Mouse (Mus musculus) embryonic facial prominence, embryonic 14.5 days (tissue): Measurements from ENCODE around the gene Hnrnpu. TPM values are rescaled to one million over a fixed set of nuclear protein-coding genes. Genes with fewer than 3 reads are reported as not detected.
"Not testable (repeated sequence)": the region's sequence is repeated elsewhere in the genome, so short reads cannot be mapped to it uniquely, and the experiment has no call there.

Experiments
- ATAC-seq: fragments of 200-750 bp; cut with Nextera tagmentation; 2 replicates; pipeline ENCODE4 v1.8.0; 2017; ENCODE audit warnings: low read depth, moderate number of reproducible peaks, moderate TSS enrichment
- DNase-seq: peaks from one replicate; pipeline ENCODE4 v3.0.0-alpha.2; 2015; ENCODE audit warnings: low spot score
- H3K27ac ChIP-seq: fragments of 300-500 bp; sonication (generic); replicated peaks from 2 replicates; pipeline ENCODE4 v1.5.1; 2014; ENCODE audit warnings: low read depth, mild to moderate bottlenecking, low read length, moderate library complexity
- H3K27me3 ChIP-seq: fragments of 300-500 bp; sonication (generic); replicated peaks from 2 replicates; pipeline ENCODE4 v1.6.1; 2014; ENCODE audit warnings: low read length; ENCODE audit not compliant: control insufficient read depth, insufficient read depth
- H3K36me3 ChIP-seq: fragments of 300-500 bp; sonication (generic); 2 replicates; pipeline ENCODE4 v1.6.1; 2014; ENCODE audit warnings: low read length, mixed read lengths; ENCODE audit not compliant: control insufficient read depth, insufficient read depth
- H3K4me1 ChIP-seq: fragments of 300-500 bp; sonication (generic); 2 replicates; pipeline ENCODE4 v1.6.1; 2014; ENCODE audit warnings: antibody characterized with exemption, low read length; ENCODE audit not compliant: control insufficient read depth, insufficient read depth
- H3K4me2 ChIP-seq: fragments of 300-500 bp; sonication (generic); 2 replicates; pipeline ENCODE4 v1.6.1; 2014; ENCODE audit warnings: low read depth, mild to moderate bottlenecking, low read length, moderate library complexity, mixed read lengths
- H3K4me3 ChIP-seq: fragments of 300-500 bp; sonication (generic); 2 replicates; pipeline ENCODE4 v1.5.1; 2014; ENCODE audit warnings: low read depth, mild to moderate bottlenecking, low read length
- H3K9ac ChIP-seq: fragments of 300-500 bp; sonication (generic); 2 replicates; pipeline ENCODE4 v1.6.1; 2014; ENCODE audit warnings: low read depth, mild to moderate bottlenecking, low read length, moderate library complexity, mixed read lengths
- H3K9me3 ChIP-seq: fragments of 300-500 bp; sonication (generic); 2 replicates; pipeline ENCODE4 v1.6.1; 2016; ENCODE audit warnings: low read length; ENCODE audit not compliant: control insufficient read depth
- WGBS: fragments of 180-500 bp; shearing (Covaris S2); extraction: QIAGEN DNeasy Blood & Tissue Kit; methylation state at CpG from one replicate; pipeline ENCODE4 v1.1.7; 2014; 5-methylcytosine and 5-hydroxymethylcytosine counted together
- polyA plus RNA-seq: library from polyadenylated mRNA; unstranded; fragments of >200 nt; fragmentation: Nextera tagmentation; extraction: Ambion mirVana; gene quantifications from 2 replicates; pipeline ENCODE4 v1.2.1, GENCODE M21; 2014

Hnrnpu gene
- polyA plus RNA-seq, 1 experiment from 2014 or later, result 366 TPM

- no peak for ATAC-seq
- no peak overlapping the region for H3K4me2 ChIP-seq
- WGBS, result 94% methylated on average over 1 of the region's 1 CpGs
- H3K36me3 ChIP-seq, result no peaks in the 10 kb centered on the region
- H3K9ac ChIP-seq, result no peak overlapping the region
- H3K27me3 ChIP-seq, result no peaks in the 10 kb centered on the region
- H3K27ac ChIP-seq, result no peak overlapping the region
- no peaks in the 10 kb centered on the region for H3K9me3 ChIP-seq
- H3K4me3 ChIP-seq, result no peak overlapping the region
- H3K4me1 ChIP-seq, result peaks cover 9% of the 10 kb centered on the region; the same call in 1 of the 2 replicates
- DNase-seq, result no peak
Observed at GRCm38 (mm10) chr1:178313039-178313597, 24.5 kb downstream of the Hnrnpu start.

GRCm38 (mm10) chr1:178310128-178310527, 27.5 kb downstream of the Hnrnpu start:
- WGBS, result 55% methylated on average over 1 of the region's 1 CpGs
- Histone ChIP-seq H3K27ac (no peak overlapping the region), H3K36me3 (no peaks in the 10 kb centered on the region), H3K4me2 (no peak overlapping the region), H3K9me3 (no peaks in the 10 kb centered on the region), H3K4me3 (no peak overlapping the region), H3K27me3 (no peaks in the 10 kb centered on the region), H3K9ac (no peak overlapping the region), H3K4me1 (no peaks in the 10 kb centered on the region)
- no peak for ATAC-seq
- DNase-seq, result no peak

DNA sequence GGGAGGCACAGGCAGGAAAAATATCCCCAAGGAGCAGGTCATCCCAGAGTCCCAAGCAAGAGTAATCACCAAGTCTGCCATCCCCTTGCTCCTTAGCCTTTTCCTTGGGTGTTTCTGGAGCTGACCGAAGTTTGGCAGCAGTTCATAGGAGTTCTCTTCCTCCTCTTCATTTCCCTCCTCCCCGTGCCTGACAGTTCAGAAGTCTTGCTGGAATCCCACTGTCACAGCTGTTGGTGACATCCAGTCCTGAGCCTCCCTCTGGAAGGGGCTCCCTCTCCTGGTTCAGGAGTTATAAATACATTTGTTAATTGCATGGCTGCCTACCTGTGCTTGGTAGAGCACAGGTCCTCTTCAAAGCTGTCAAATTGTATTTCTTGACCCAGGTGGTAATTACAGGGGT, 28.1 kb downstream of the Hnrnpu start:
- H3K9me3 ChIP-seq, result no peaks in the 10 kb centered on the region
- no peak for ATAC-seq
- no peak for DNase-seq
- H3K27ac ChIP-seq, result no peak overlapping the region
- H3K4me1 ChIP-seq, result no peaks in the 10 kb centered on the region
- no peak overlapping the region for H3K4me2 ChIP-seq
- H3K36me3 ChIP-seq, result no peaks in the 10 kb centered on the region
- H3K27me3 ChIP-seq, result no peaks in the 10 kb centered on the region
- H3K9ac ChIP-seq, result no peak overlapping the region
- no peak overlapping the region for H3K4me3 ChIP-seq
- WGBS, result 63% methylated on average over 2 of the region's 2 CpGs

DNA sequence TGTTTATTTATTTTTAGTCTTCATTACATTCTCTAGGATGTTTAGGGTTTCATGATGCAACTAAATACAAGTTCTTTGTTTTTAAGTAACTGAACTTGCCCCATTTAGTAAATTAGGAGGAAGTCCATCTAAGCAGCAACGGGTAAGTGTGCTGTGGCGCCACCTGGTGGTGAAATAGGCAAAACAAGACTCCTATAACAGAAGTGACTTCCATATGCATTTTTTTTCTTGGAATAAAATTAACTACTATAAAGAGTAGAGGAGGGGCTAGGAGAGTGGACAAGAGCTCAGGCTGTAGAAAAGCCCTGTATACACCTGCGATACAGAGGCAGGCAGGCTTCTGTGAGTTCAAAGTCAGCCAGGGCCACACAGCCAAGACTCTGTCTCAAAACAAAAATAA, 34.2 kb downstream of the Hnrnpu start:
- Histone ChIP-seq H3K27ac (no peak overlapping the region), H3K36me3 (no peaks in the 10 kb centered on the region), H3K4me2 (no peak overlapping the region), H3K9ac (no peak overlapping the region), H3K4me1 (no peaks in the 10 kb centered on the region), H3K4me3 (no peak overlapping the region), H3K27me3 (no peaks in the 10 kb centered on the region), H3K9me3 (peaks cover 4% of the 10 kb centered on the region; the same call in 1 of the 2 replicates)
- ATAC-seq (no peak), DNase-seq (peak; percentile 72)
- 25% methylated on average over 3 of the region's 3 CpGs for WGBS

- H3K27me3 ChIP-seq, H3K36me3 ChIP-seq, H3K4me2 ChIP-seq, H3K9me3 ChIP-seq, H3K27ac ChIP-seq, H3K4me3 ChIP-seq, H3K9ac ChIP-seq, ATAC-seq, H3K4me1 ChIP-seq, DNase-seq: not testable (repeated sequence)
- WGBS, result 86% methylated on average over 2 of the region's 2 CpGs
Observed at GRCm38 (mm10) chr1:178301261-178301660, 36.3 kb downstream of the Hnrnpu start.

DNA sequence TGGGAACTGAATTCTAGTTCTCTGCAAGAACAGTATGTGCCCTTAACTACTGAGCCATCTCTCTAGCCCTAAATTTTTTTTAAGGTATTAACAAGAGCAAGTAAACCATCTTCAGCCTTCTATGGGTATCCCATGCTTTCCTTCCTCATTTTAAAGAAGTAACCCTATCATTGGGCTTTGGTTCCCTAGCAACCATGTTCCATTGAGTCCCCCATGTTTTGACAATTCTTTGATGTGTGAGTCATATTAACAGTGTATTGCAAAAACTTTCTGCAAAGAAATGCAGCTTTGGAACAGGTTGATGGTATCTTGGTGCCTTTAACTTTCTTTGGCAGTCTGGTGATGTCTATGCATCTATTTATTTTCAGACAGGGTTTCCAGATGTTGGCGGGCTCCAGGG, 43.5 kb downstream of the Hnrnpu start:
- Histone ChIP-seq H3K4me2 (no peak overlapping the region), H3K27ac (no peak overlapping the region), H3K9me3 (no peaks in the 10 kb centered on the region), H3K9ac (no peak overlapping the region), H3K36me3 (no peaks in the 10 kb centered on the region), H3K4me1 (no peaks in the 10 kb centered on the region), H3K4me3 (no peak overlapping the region), H3K27me3 (no peaks in the 10 kb centered on the region)
- DNase-seq (no peak), ATAC-seq (no peak)
- WGBS, result 86% methylated on average over 1 of the region's 1 CpGs

GRCm38 (mm10) chr1:178291716-178292115, 45.9 kb downstream of the Hnrnpu start:
- ATAC-seq, result no peak
- Histone ChIP-seq H3K27ac (no peak overlapping the region), H3K4me3 (no peak overlapping the region), H3K9me3 (no peaks in the 10 kb centered on the region), H3K36me3 (no peaks in the 10 kb centered on the region), H3K4me1 (no peaks in the 10 kb centered on the region), H3K9ac (no peak overlapping the region), H3K4me2 (no peak overlapping the region), H3K27me3 (no peaks in the 10 kb centered on the region)
- no peak for DNase-seq
- 66% methylated on average over 3 of the region's 3 CpGs for WGBS

DNA sequence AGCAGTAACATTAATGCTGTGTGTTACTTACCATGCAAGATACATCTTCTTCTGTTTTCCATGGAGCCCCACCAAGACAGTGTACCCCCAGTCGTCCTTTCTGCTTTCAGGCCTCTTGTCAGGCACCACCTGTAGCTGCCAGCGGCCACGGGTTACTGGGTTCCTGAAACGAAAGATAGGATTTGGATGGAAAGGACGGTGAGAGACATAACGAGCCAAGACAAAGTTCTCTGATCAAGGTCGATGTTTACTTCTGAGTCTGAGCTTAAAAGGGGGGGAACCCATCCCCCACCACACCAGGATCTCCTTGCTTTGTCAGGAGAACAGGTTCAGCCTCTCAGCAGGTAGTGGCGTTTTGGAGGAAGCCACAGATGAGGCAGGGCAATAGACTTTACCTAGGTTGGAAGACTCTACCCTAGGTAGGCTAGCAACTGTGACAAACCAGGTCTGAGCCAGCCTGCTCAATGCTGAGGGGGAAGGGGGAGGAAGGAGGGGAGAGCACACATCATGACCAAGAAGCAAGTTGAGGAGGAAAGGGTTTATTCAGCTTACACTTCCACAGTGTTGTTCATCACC, 49.9 kb downstream of the Hnrnpu start:
- Histone ChIP-seq H3K27me3 (no peaks in the 10 kb centered on the region), H3K4me3 (no peak overlapping the region), H3K27ac (no peak overlapping the region), H3K4me1 (no peaks in the 10 kb centered on the region), H3K36me3 (no peaks in the 10 kb centered on the region), H3K4me2 (no peak overlapping the region), H3K9ac (no peak overlapping the region), H3K9me3 (no peaks in the 10 kb centered on the region)
- DNase-seq (no peak), ATAC-seq (no peak)
- 54% methylated on average over 8 of the region's 8 CpGs for WGBS
